Mouse (Mus musculus) frontal cortex, postnatal 25 days (tissue): ENCODE measurements around the gene Lipt1.
A peak's percentile ranks its signal among the peaks of the same experiment; 100 is the strongest.

Source experiments
- DNase-seq, 2 experiments: peaks; one replicate each; pipeline ENCODE4 v3.0.0; 2022; ENCODE audit warnings: low spot score in 2 of 2

Lipt1 gene

GRCm38 (mm10) chr1:37871704-37872103 is at the start of gene Lipt1:
Gene Lipt1, plus strand, starts transcription at chr1:37871738.
- DNase-seq, result no peak

DNA sequence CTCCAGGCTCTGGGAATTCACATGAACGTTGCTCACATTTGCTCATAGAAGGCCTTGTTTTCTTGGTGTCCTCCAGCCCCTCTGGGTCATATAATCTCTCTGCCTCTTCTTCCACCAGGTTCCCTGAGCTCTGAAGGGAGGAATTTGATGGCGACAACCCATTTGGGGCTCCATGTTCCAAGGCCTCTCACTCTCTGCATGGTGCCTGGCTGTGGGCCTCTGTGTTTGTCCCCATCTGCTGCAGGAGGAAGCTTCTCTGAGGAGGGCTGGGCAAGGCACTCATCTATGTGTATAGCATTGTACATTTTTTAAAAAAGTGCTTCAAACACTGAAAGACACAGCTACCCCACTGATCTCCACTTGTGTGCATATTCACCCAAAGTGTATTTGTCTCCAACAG is 39.9 kb upstream of the Lipt1 start:
- no peak for DNase-seq

- no peak for DNase-seq
Measured at GRCm38 (mm10) chr1:37846878-37847277, 24.7 kb upstream of the Lipt1 start.

DNA sequence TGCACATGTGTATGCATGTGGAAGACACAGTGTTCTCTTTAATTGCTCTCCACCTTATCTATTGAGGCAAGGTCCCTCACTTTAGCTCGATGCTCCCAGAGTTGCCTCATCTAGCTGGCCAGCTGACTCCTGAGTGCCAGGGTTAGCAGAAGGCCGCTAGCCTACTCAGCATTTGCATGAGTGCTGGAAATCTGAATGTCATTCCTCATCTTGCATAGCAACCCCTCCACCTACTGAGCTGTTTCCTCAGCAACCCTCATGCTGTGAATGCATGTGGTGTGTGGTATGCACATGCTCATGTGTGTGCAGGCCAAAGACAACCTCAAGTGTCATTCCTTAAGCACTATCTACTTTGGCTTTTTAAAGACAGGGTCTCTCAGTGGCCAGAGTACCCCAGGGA is 20.8 kb upstream of the Lipt1 start:
- no peak for DNase-seq

DNA sequence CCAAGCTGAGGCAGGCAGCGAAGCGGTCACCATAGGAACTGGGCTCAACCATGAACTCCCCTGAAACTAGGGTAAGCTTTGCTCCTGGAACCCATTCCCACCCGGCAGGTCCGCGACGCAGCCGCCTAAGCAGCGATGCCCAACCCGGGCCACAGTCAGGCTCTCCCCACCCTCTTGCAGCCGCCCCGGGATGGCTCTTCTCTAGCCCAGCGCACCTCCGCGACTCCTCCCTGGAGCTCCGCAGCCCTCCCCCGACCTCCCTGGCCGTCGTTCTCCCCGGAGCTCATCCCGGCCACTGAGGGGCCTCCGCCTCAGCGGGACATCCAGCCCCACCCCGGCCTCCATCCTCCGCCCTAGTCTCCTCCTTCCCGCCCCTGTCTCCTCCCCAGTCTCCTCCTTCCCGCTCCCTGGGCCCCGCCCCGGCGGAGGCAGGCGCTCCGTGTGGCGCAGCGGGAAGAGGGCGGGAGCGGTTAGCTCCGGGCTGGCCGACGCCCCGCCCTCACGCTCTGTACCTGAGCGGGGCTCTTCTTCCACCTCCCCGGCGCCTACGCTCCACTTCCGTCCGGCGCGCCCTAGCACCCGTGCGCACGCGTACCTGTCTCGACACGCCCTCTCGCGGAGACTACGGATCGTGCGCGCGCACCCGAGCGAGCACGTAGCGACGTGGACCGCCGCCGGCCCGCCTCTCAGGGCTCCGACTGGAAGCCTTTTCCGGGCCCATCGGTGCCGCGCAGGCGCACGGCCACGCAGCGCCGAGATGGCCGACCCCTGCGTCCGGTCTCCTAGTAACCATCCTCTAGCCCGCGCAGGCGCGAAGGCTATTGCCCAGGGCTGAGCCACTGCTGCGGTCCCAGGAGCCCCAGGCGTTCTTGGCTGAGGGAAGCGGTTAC is 6.8 kb upstream of the Lipt1 start:
- DNase-seq, result peak; percentile 98 to 99

DNA sequence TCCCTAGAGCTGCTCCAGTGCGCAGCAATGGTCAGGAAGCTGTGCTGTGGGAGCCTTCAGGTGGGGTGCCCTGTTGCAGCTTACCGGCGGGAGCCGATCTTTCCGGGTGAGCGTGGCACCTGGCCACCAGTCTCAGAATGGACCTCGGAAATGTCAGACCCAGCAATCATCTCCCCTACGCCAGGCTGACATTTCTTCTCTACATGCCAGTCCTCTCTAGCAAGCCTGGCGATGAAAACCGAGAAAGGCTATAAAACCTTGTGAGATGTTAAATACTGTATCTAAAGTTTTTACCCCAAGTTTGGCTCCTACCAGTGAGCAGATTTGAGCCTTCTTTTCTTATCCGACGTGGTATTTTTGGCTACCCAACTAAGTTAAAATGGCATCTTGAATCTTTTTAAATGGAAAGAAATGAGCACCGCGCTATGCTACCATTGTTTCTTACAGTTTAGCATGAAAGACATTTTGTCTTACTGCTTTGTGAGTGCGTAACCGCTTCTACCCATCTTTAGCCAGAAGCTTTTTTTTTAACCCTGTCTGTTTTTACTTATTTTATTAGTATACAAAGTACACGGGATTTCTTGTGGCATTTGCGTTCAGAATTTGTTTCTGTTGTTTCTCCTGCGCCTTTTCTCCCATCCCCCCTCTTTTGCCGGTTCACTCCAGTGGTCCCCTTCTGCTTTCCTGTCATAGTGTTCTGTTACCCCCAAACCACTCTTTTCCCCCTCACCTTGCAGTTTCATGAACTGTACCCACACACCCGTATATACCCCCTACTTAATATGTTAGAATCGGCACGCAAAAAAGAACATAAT is 5.9 kb upstream of the Lipt1 start:
- DNase-seq, result no peak

DNA sequence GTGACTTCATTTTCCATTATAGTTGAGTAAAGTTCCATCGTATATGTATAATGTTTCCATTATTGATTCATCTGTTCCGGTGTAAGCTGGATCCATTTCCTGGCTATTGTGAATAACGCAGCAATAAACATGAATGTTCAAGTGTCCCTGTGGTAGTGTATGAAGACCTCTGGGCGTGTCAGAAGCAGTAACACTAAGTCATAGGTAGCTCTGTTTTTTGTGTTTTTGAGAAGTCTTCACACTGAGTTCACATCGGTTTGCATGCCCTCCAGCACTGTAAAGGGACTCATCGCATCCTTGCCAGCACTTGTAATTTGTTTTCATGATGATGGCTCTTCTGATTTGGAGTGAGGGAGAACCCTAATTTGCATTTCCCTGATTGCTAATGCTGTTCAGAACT is 5.3 kb upstream of the Lipt1 start, which contains the start of gene Tsga10:
TSS of gene Tsga10 (minus strand) at position 144 of the 400 bp plus-strand sequence.
- no peak for DNase-seq

GRCm38 (mm10) chr1:37867056-37867455 is 4.5 kb upstream of the Lipt1 start:
- no peak for DNase-seq

- no peak for DNase-seq
Measured at GRCm38 (mm10) chr1:37867684-37868322, 3.7 kb upstream of the Lipt1 start.

GRCm38 (mm10) chr1:37868640-37869039 is 2.9 kb upstream of the Lipt1 start:
- no peak for DNase-seq

DNA sequence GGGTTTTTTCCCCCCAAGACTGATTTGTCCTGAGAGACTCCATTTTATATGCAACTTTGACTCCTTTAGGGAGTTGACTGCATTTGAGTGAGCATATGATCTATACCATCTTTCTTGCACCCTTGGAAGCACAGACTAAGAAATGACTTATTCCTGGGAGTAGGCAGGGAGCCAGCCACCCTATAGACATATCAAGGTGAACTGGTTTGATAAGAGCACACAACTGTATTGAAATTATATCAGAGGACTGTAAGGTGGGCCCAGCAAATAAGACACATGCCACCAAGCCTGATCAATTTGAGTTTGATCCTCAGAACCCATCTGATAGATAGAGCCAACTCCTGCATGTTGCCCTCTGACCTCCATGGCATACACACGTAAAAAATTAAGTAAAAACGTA is 2.2 kb upstream of the Lipt1 start:
- DNase-seq, result no peak

GRCm38 (mm10) chr1:37872131-37873067 is 861 bp downstream of the Lipt1 start:
- peak; percentile 49 to 50 for DNase-seq

GRCm38 (mm10) chr1:37873157-37873556 is 1.6 kb downstream of the Lipt1 start:
- DNase-seq, result no peak

- DNase-seq, result no peak
Measured at GRCm38 (mm10) chr1:37877736-37878460, 6.4 kb downstream of the Lipt1 start.

GRCm38 (mm10) chr1:37883411-37883810 is 11.9 kb downstream of the Lipt1 start:
- no peak for DNase-seq

- no peak for DNase-seq
Measured at GRCm38 (mm10) chr1:37884451-37884850, 12.9 kb downstream of the Lipt1 start.

DNA sequence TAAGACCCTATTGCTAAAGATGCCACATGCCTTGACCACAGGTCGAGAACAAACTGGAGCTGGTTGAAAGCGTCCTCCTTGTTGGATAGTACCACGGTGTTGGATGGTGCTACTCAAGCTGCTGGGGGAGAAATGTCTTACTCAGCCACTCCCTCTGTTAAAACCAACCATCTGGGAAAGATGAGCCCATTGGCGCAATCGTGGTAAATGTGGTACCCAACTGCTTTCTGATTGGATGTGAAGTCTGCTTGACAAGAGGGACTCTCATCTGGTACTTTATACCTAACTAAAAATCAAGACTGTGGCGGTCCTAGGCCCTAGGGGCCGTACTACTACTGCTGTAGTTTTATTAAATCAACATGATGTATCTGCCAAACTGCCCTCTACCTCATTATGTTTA is 17.7 kb downstream of the Lipt1 start:
- no peak for DNase-seq

DNA sequence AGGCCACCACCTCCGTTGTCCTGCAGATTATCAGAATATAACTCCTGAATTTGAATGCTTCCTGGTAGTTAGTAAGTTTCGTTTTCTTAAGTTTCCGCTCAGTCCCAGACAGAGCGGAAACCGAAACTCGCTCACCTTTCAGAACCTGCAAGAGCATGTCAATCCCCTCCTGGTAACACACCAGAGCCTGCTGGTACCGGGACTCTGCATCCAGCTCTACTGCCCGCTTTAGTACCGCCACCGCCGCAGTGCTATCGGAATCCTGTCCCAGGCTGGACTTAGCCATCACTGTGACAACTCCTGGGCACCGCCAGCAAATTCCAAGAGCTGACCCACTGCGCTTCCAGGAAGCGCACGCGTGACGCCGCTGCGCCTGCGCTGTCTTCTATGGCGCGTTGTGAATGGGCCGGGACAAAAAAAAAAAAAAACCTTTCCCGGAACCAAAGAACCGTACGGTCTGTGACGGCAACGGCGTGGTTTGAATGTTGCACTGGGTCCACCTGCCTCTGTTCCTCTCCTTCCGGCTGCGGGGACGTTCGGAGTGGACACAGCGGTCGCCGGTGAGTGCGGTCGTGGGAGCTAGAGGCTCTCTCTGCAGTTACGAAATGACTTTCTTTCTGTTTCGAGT is 18.6 kb downstream of the Lipt1 start, which contains the start of the genes Mitd1 and Mrpl30:
TSS of gene Mitd1 (minus strand) at position 387 of the 628 bp plus-strand sequence.
TSS of gene Mrpl30 (plus strand) at position 453 of the 628 bp plus-strand sequence.
- DNase-seq, result peak; percentile 87 to 89

- DNase-seq, result no peak
Measured at GRCm38 (mm10) chr1:37891400-37891799, 19.9 kb downstream of the Lipt1 start.

- DNase-seq, result no peak
Measured at GRCm38 (mm10) chr1:37894606-37895005, 23.1 kb downstream of the Lipt1 start.
